Mouse (Mus musculus): ENCODE results near the gene Atp2a1. TPM values are rescaled to one million over a fixed set of nuclear protein-coding genes. Genes with fewer than 3 reads are reported as not detected.
A peak's percentile ranks its signal among the peaks of the same experiment; 100 is the strongest.

Atp2a1 gene
- total and polyA plus RNA-seq, 3 experiments: 0.38 to 0.74 TPM; not detected in 1

GRCm38 (mm10) chr7:126414725-126415124 lies 48.2 kb downstream of the Atp2a1 start, which contains the start of gene Cd19:
Gene Cd19, minus strand, starts transcription at chr7:126414889.
- H3K9me3 ChIP-seq (replicated peaks; ENCODE audit: low read length): no peaks in the 10 kb centered on the region
- in situ Hi-C loops (cut with MboI; ENCODE audit: low pct_ligation_motif_present, low pct_unique_long_range_greater_than_20kb, low sequenced_read_pairs) (no loop called here), dilution Hi-C loops (cut with MboI; ENCODE audit: extremely low pct_ligation_motif_present, extremely low pct_unique_long_range_greater_than_20kb, low sequenced_read_pairs) (no loop called here)
- H3K4me3 ChIP-seq (replicated peaks in 1 of 3; ENCODE audit: low read depth in 2 of 3, low read length in 2 of 3, poor library complexity in 1 of 3): peak within 1 kb of the TSS; percentile 64 to 86 (median 77)
- H3K4me2 ChIP-seq (ENCODE audit: insufficient read depth, low read depth, poor library complexity, severe bottlenecking): peak within 1 kb of the TSS; percentile 80
- peak; percentile 61 for DNase-seq (ENCODE audit: extremely low read depth)
- H3K27ac ChIP-seq (ENCODE audit: insufficient read depth, low read depth): peak within 1 kb of the TSS; percentile 100
- TF ChIP-seq IRF4 (IDR thresholded peaks at IDR 0.05; ENCODE audit: low read depth, low read length) (no peak), UBTF (IDR thresholded peaks at IDR 0.05; ENCODE audit: low read depth, low read length) (no peak), MAZ (IDR thresholded peaks at IDR 0.05; ENCODE audit: low read depth, low read length) (no peak), NELFE (IDR thresholded peaks at IDR 0.05; ENCODE audit: low read depth, low read length) (peak; percentile 77), PAX5 (IDR thresholded peaks at IDR 0.05; ENCODE audit: low read length) (no peak), MAX (IDR thresholded peaks at IDR 0.05; ENCODE audit: low read length) (0 out of 2 replicates have a peak, but pooled peaks have one; percentile 27), MAFK (IDR thresholded peaks at IDR 0.05; ENCODE audit: insufficient replicate concordance, low read length) (no peak), SIN3A (IDR thresholded peaks at IDR 0.05; ENCODE audit: low read length) (no peak; the same call in 1 of the 2 replicates), POLR2A (IDR thresholded peaks at IDR 0.05; ENCODE audit: low read depth, low read length) (peak; percentile 87), ELF1 (IDR thresholded peaks at IDR 0.05; ENCODE audit: low read depth, low read length) (peak; percentile 29; the same call in 1 of the 2 replicates), BHLHE40 (IDR thresholded peaks at IDR 0.05; ENCODE audit: low read depth, low read length) (no peak), GABPA (IDR thresholded peaks at IDR 0.05; ENCODE audit: insufficient replicate concordance, low read depth, low read length) (no peak), ZMIZ1 (IDR thresholded peaks at IDR 0.05; ENCODE audit: low read depth, low read length) (peak; percentile 22; the same call in 1 of the 2 replicates), TCF12 (IDR thresholded peaks at IDR 0.05; ENCODE audit: low read depth, low read length) (peak; percentile 73), SMC3 (IDR thresholded peaks at IDR 0.05; ENCODE audit: low read depth, low read length) (no peak), MEF2A (IDR thresholded peaks at IDR 0.05; ENCODE audit: borderline replicate concordance, low read depth, low read length) (no peak), USF1 (IDR thresholded peaks at IDR 0.05; ENCODE audit: low read depth, low read length) (no peak), CHD1 (IDR thresholded peaks at IDR 0.05; ENCODE audit: low read depth, low read length) (peak; percentile 77; the same call in 1 of the 2 replicates), ZNF384 (IDR thresholded peaks at IDR 0.05; ENCODE audit: low read depth, low read length) (no peak), POLR2AphosphoS2 (IDR thresholded peaks at IDR 0.05; ENCODE audit: low read depth, low read length) (no peak; the same call in 1 of the 2 replicates), E2F4 (IDR thresholded peaks at IDR 0.05; ENCODE audit: insufficient replicate concordance, low read depth, low read length) (no peak), ETS1 (conservative IDR thresholded peaks at IDR 0.05; ENCODE audit: low read depth, low read length) (no peak), ZKSCAN1 (IDR thresholded peaks at IDR 0.05; ENCODE audit: borderline replicate concordance, low read depth, low read length) (no peak), MYC (IDR thresholded peaks at IDR 0.05; ENCODE audit: low read depth, low read length) (peak; percentile 36; the same call in 1 of the 2 replicates), MXI1 (IDR thresholded peaks at IDR 0.05; ENCODE audit: low read depth, low read length) (no peak), JUN (IDR thresholded peaks at IDR 0.05; ENCODE audit: insufficient read depth, low read depth, low read length) (no peak), HCFC1 (IDR thresholded peaks at IDR 0.05; ENCODE audit: low read depth, low read length) (peak; percentile 46), EP300 (IDR thresholded peaks at IDR 0.05; ENCODE audit: low read length) (0 out of 2 replicates have a peak, but pooled peaks have one; percentile 13), ZC3H11A (IDR thresholded peaks at IDR 0.05; ENCODE audit: low read depth, low read length) (no peak), CHD2 (IDR thresholded peaks at IDR 0.05; ENCODE audit: low read length) (no peak), USF2 (conservative IDR thresholded peaks at IDR 0.05; ENCODE audit: low read depth, low read length) (no peak), KAT2A (IDR thresholded peaks at IDR 0.05; ENCODE audit: insufficient replicate concordance, low read length) (no peak), NRF1 (IDR thresholded peaks at IDR 0.05; ENCODE audit: low read depth, low read length) (peak; percentile 59), CTCF (conservative IDR thresholded peaks at IDR 0.05 in 1 of 2, IDR thresholded peaks at IDR 0.05 in 1 of 2; ENCODE audit: low read depth in 2 of 2, low read length in 2 of 2) (no peak), RAD21 (IDR thresholded peaks at IDR 0.05; ENCODE audit: low read depth, low read length) (no peak; the same call in 1 of the 2 replicates), RCOR1 (conservative IDR thresholded peaks at IDR 0.05; ENCODE audit: low read depth, low read length) (no peak; the same call in 1 of the 2 replicates), TBP (conservative IDR thresholded peaks at IDR 0.05; ENCODE audit: low read depth, low read length) (0 out of 2 replicates have a peak, but pooled peaks have one; percentile 63), JUND (conservative IDR thresholded peaks at IDR 0.05; ENCODE audit: low read depth, low read length) (no peak)
- peaks cover 36 to 73% of the 10 kb centered on the region in 2 experiments for H3K4me1 ChIP-seq (ENCODE audit: control insufficient read depth in 1 of 2, insufficient read depth in 2 of 2)
- peaks cover 33 to 39% of the 10 kb centered on the region in 2 experiments for H3K36me3 ChIP-seq (replicated peaks in 1 of 2; ENCODE audit: control insufficient read depth in 1 of 2, insufficient read depth in 1 of 2, low read length in 1 of 2)
- H3K79me2 ChIP-seq (replicated peaks; ENCODE audit: control insufficient read depth, extremely low read depth, insufficient read depth, poor library complexity, severe bottlenecking): peaks cover 27% of the 10 kb centered on the region
- H3K27me3 ChIP-seq (replicated peaks): no peaks in the 10 kb centered on the region
- H3K9ac ChIP-seq (ENCODE audit: insufficient read depth, low read depth): peak within 1 kb of the TSS; percentile 90

Measured in CH12.LX (cell line).